Mouse (Mus musculus) kidney, embryonic 16.5 days (tissue): Measurements from ENCODE around the gene Tecpr1. TPM values are rescaled to one million over a fixed set of nuclear protein-coding genes. Genes with fewer than 3 reads are reported as not detected.
A peak's percentile ranks its signal among the peaks of the same experiment; 100 is the strongest.

Experiments
- ATAC-seq: fragments of 200-750 bp; cut with Nextera tagmentation; 2 replicates; pipeline ENCODE4 v1.8.0; 2017; ENCODE audit warnings: moderate TSS enrichment; ENCODE audit not compliant: low FRiP score, low TSS enrichment
- H3K27ac ChIP-seq: fragments of 300-500 bp; sonication (generic); 2 replicates; pipeline ENCODE4 v1.5.1; 2014; ENCODE audit warnings: low read length
- H3K27me3 ChIP-seq: fragments of 300-500 bp; sonication (generic); 2 replicates; pipeline ENCODE4 v1.6.1; 2014; ENCODE audit warnings: low read length, control low read depth, mixed read lengths; ENCODE audit not compliant: insufficient read depth
- H3K36me3 ChIP-seq: fragments of 300-500 bp; sonication (generic); 2 replicates; pipeline ENCODE4 v1.6.1; 2014; ENCODE audit warnings: low read length, control low read depth, mixed read lengths; ENCODE audit not compliant: insufficient read depth
- H3K4me1 ChIP-seq: fragments of 300-500 bp; sonication (generic); 2 replicates; pipeline ENCODE4 v1.6.1; 2014; ENCODE audit warnings: low read length, control low read depth, mixed read lengths; ENCODE audit not compliant: insufficient read depth
- H3K4me2 ChIP-seq: fragments of 300-500 bp; sonication (generic); replicated peaks from 2 replicates; pipeline ENCODE4 v1.6.1; 2014; ENCODE audit warnings: low read depth, low read length
- H3K4me3 ChIP-seq: fragments of 300-500 bp; sonication (generic); 2 replicates; pipeline ENCODE4 v1.5.1; 2014; ENCODE audit warnings: mild to moderate bottlenecking, low read length
- H3K9ac ChIP-seq: fragments of 300-500 bp; sonication (generic); replicated peaks from 2 replicates; pipeline ENCODE4 v1.6.1; 2014; ENCODE audit warnings: low read length
- H3K9me3 ChIP-seq: fragments of 300-500 bp; sonication (generic); 2 replicates; pipeline ENCODE4 v1.6.1; 2016; ENCODE audit warnings: low read length, control low read depth
- WGBS: fragments of 180-500 bp; shearing (Covaris S2); extraction: QIAGEN DNeasy Blood & Tissue Kit; methylation state at CpG from one replicate; pipeline ENCODE4 v1.1.7; 2014; 5-methylcytosine and 5-hydroxymethylcytosine counted together
- polyA plus RNA-seq: library from polyadenylated mRNA; unstranded; fragments of >200 nt; fragmentation: Nextera tagmentation; extraction: Ambion mirVana; gene quantifications from 2 replicates; pipeline ENCODE4 v1.2.1, GENCODE M21; 2015

Gene Tecpr1
- polyA plus RNA-seq, 1 experiment from 2014 or later = 24.3 TPM

- Histone ChIP-seq H3K27me3 (no peaks in the 10 kb centered on the region), H3K27ac (no peak overlapping the region), H3K9me3 (no peaks in the 10 kb centered on the region), H3K4me3 (no peak overlapping the region), H3K4me2 (no peak overlapping the region), H3K36me3 (no peaks in the 10 kb centered on the region), H3K4me1 (peaks cover 19% of the 10 kb centered on the region), H3K9ac (no peak overlapping the region)
- ATAC-seq = no peak
- WGBS = 54% methylated on average over 4 of the region's 4 CpGs
These were observed 2.1 kb downstream of the Tecpr1 start for GRCm38 (mm10) chr5:144221305-144221704.

DNA sequence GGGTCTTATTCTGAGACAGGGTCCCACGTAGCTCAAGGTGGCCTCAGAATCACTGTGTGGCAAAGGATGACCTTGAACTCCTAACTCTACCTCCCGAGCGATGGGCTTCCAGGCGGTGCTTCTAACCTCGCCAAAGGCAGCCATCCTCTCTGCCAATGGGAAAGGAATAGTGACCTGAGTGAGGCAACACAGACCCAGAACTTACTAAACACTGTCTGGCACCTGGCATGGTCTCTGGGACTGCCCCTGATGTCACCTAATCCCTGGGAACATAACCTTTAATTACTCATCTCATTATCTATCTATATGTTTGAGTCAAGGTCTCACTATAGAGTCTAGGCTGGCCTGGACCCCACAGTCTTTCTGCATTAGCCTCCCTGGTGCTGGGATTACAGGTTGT, 3.5 kb downstream of the Tecpr1 start:
- peaks cover 19% of the 10 kb centered on the region for H3K4me1 ChIP-seq
- H3K36me3 ChIP-seq = 0 out of 2 replicates have a peak, but pooled peaks cover 3% of the 10 kb centered on the region
- H3K9ac ChIP-seq = no peak overlapping the region
- ATAC-seq = no peak
- no peak overlapping the region for H3K4me3 ChIP-seq
- no peak overlapping the region for H3K4me2 ChIP-seq
- no peak overlapping the region for H3K27ac ChIP-seq
- 88% methylated on average over 5 of the region's 5 CpGs for WGBS
- no peaks in the 10 kb centered on the region for H3K27me3 ChIP-seq
- H3K9me3 ChIP-seq = no peaks in the 10 kb centered on the region

GRCm38 (mm10) chr5:144219306-144219705, 4.1 kb downstream of the Tecpr1 start:
- H3K27ac ChIP-seq = no peak overlapping the region
- H3K4me1 ChIP-seq = peaks cover 17% of the 10 kb centered on the region
- WGBS = 68% methylated on average over 12 of the region's 12 CpGs
- H3K36me3 ChIP-seq = 0 out of 2 replicates have a peak, but pooled peaks cover 8% of the 10 kb centered on the region
- H3K9ac ChIP-seq = 0 out of 2 replicates have a peak overlapping the region, but pooled peaks have one; percentile 0
- 0 out of 2 replicates have a peak overlapping the region, but pooled peaks have one; percentile 7 for H3K4me2 ChIP-seq
- H3K4me3 ChIP-seq = no peak overlapping the region
- no peak for ATAC-seq
- H3K27me3 ChIP-seq = no peaks in the 10 kb centered on the region
- H3K9me3 ChIP-seq = no peaks in the 10 kb centered on the region

GRCm38 (mm10) chr5:144218061-144218460, 5.4 kb downstream of the Tecpr1 start:
- Histone ChIP-seq H3K36me3 (0 out of 2 replicates have a peak, but pooled peaks cover 15% of the 10 kb centered on the region), H3K27ac (no peak overlapping the region), H3K27me3 (no peaks in the 10 kb centered on the region), H3K9me3 (no peaks in the 10 kb centered on the region), H3K4me1 (peaks cover 13% of the 10 kb centered on the region), H3K4me2 (no peak overlapping the region), H3K9ac (no peak overlapping the region), H3K4me3 (no peak overlapping the region)
- no peak for ATAC-seq
- 86% methylated on average over 7 of the region's 7 CpGs for WGBS

- Histone ChIP-seq H3K4me1 (no peaks in the 10 kb centered on the region), H3K36me3 (peaks cover 17% of the 10 kb centered on the region; the same call in 1 of the 2 replicates), H3K9ac (no peak overlapping the region), H3K9me3 (no peaks in the 10 kb centered on the region), H3K4me2 (no peak overlapping the region), H3K27me3 (no peaks in the 10 kb centered on the region), H3K4me3 (no peak overlapping the region), H3K27ac (no peak overlapping the region)
- 79% methylated on average over 2 of the region's 2 CpGs for WGBS
- no peak for ATAC-seq
These were observed 7.4 kb downstream of the Tecpr1 start for GRCm38 (mm10) chr5:144215992-144216391.

DNA sequence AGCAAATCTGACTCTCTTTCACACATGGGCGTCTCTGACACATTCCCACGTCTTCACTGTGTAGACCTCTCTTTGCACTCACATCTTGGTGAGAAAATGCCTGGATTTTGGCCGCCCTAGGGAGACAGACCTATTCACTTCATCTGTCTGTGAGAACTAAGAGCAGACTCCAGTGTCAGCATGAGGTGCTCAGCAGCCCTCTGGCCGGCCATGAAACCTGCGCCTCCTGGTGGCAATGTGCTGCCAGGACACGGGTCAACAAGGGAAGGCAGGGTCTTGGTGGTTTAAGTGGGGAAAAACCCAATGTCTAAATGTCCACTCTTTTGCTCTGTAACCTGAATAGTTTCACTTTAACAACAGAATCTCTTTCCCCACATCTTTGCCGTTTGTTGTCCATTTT, 9.0 kb downstream of the Tecpr1 start:
- no peak; the same call in 1 of the 2 replicates for ATAC-seq

GRCm38 (mm10) chr5:144207478-144207877, 15.9 kb downstream of the Tecpr1 start:
- Histone ChIP-seq H3K27me3 (no peaks in the 10 kb centered on the region), H3K9me3 (peaks cover 5% of the 10 kb centered on the region), H3K36me3 (peaks cover 53% of the 10 kb centered on the region), H3K4me3 (no peak overlapping the region), H3K4me1 (no peaks in the 10 kb centered on the region), H3K27ac (no peak overlapping the region), H3K9ac (no peak overlapping the region), H3K4me2 (no peak overlapping the region)
- ATAC-seq = 0 out of 2 replicates have a peak, but pooled peaks have one; percentile 43
- WGBS = 51% methylated on average over 11 of the region's 11 CpGs

More for the DNA sequence above, 9.0 kb downstream of the Tecpr1 start:
- 34% methylated on average over 7 of the region's 7 CpGs for WGBS
- Histone ChIP-seq H3K9me3 (no peaks in the 10 kb centered on the region), H3K4me1 (no peaks in the 10 kb centered on the region), H3K4me3 (no peak overlapping the region), H3K27ac (no peak overlapping the region), H3K27me3 (no peaks in the 10 kb centered on the region), H3K4me2 (no peak overlapping the region), H3K36me3 (peaks cover 33% of the 10 kb centered on the region), H3K9ac (no peak overlapping the region)

- peaks cover 9% of the 10 kb centered on the region for H3K9me3 ChIP-seq
- 89% methylated on average over 15 of the region's 15 CpGs for WGBS
- no peak for ATAC-seq
These were observed 17.3 kb downstream of the Tecpr1 start for GRCm38 (mm10) chr5:144206069-144206468.

DNA sequence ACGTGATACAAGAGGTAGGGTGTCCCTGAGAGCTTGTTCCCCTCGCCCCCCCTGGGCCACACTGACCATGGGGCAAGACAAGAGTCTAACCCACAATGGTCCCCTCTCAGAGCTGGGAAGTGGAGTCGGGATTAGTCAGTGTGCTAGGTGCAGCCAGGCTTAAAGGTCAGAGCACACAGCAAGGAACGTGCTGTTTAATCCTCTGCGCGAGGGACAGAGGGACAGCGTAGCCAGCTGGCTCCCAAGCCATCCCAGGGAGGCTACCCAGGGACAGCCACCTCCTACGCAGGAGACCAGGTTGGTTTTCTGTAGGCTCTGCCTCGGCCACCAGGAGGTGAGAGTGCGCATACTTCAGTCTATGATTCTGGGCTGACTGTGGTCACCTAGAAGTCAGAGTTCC, 18.5 kb downstream of the Tecpr1 start:
- Histone ChIP-seq H3K36me3 (peaks cover 56% of the 10 kb centered on the region), H3K4me1 (no peaks in the 10 kb centered on the region), H3K9ac (no peak overlapping the region), H3K27me3 (no peaks in the 10 kb centered on the region), H3K9me3 (peaks cover 9% of the 10 kb centered on the region), H3K4me3 (no peak overlapping the region), H3K4me2 (no peak overlapping the region), H3K27ac (no peak overlapping the region)
- no peak for ATAC-seq
- WGBS = 77% methylated on average over 10 of the region's 10 CpGs

More at GRCm38 (mm10) chr5:144206069-144206468, 17.3 kb downstream of the Tecpr1 start:
- H3K4me1 ChIP-seq = no peaks in the 10 kb centered on the region
- H3K4me3 ChIP-seq = no peak overlapping the region
- H3K27me3 ChIP-seq = no peaks in the 10 kb centered on the region
- H3K4me2 ChIP-seq = no peak overlapping the region
- H3K9ac ChIP-seq = no peak overlapping the region
- peaks cover 61% of the 10 kb centered on the region for H3K36me3 ChIP-seq
- H3K27ac ChIP-seq = no peak overlapping the region

- Histone ChIP-seq H3K27me3 (no peaks in the 10 kb centered on the region), H3K9ac (no peak overlapping the region), H3K36me3 (peaks cover 50% of the 10 kb centered on the region), H3K27ac (no peak overlapping the region), H3K4me1 (no peaks in the 10 kb centered on the region), H3K4me2 (no peak overlapping the region), H3K4me3 (no peak overlapping the region), H3K9me3 (peaks cover 9% of the 10 kb centered on the region)
- WGBS = 91% methylated on average over 12 of the region's 12 CpGs
- no peak for ATAC-seq
These were observed 19.1 kb downstream of the Tecpr1 start for GRCm38 (mm10) chr5:144204303-144204702.
